Mouse (Mus musculus) embryonic facial prominence, embryonic 11.5 days (tissue): ENCODE results near the gene Taar8c. TPM values are rescaled to one million over a fixed set of nuclear protein-coding genes. Genes with fewer than 3 reads are reported as not detected.

Experiments used
- polyA plus RNA-seq: library from polyadenylated mRNA; unstranded; fragments of >200 nt; fragmentation: Nextera tagmentation; extraction: Ambion mirVana; gene quantifications from 2 replicates; pipeline ENCODE4 v1.2.1, GENCODE M21; 2014

Gene Taar8c
- polyA plus RNA-seq, 1 experiment from 2014 or later: not detected

Other genes starting within 250 kb of the Taar8c start
- gene Vnn1, start 207.2 kb downstream of the Taar8c start, polyA plus RNA-seq: 1.4 and 1.6 TPM in 2 replicates
- gene Taar1, start 181.6 kb downstream of the Taar8c start, polyA plus RNA-seq: not detected in 2 replicates
- gene Taar2, start 163.3 kb downstream of the Taar8c start, polyA plus RNA-seq: not detected in 2 replicates
- gene Taar3, start 152.4 kb downstream of the Taar8c start, polyA plus RNA-seq: not detected in 2 replicates
- gene Taar4, start 141.4 kb downstream of the Taar8c start, polyA plus RNA-seq: not detected in 2 replicates
- gene Taar5, start 131.2 kb downstream of the Taar8c start, polyA plus RNA-seq: not detected in 2 replicates
- gene Taar6, start 116.3 kb downstream of the Taar8c start, polyA plus RNA-seq: not detected in 2 replicates
- not detected in 2 replicates for gene Taar7a, start 108.4 kb downstream of the Taar8c start, polyA plus RNA-seq
- not detected in 2 replicates for gene Taar7b, start 102.0 kb downstream of the Taar8c start, polyA plus RNA-seq
- gene Taar7d, start 74.7 kb downstream of the Taar8c start, polyA plus RNA-seq: 0.20 TPM in 1 of 2 replicates, not detected in the other
- not detected in 2 replicates for gene Taar7e, start 64.3 kb downstream of the Taar8c start, polyA plus RNA-seq
- gene Taar7f, start 52.4 kb downstream of the Taar8c start, polyA plus RNA-seq: not detected in 2 replicates
- not detected in 2 replicates for gene Taar8a, start 25.4 kb downstream of the Taar8c start, polyA plus RNA-seq
- gene Taar8b, start 9.6 kb downstream of the Taar8c start, polyA plus RNA-seq: not detected in 2 replicates
- gene Taar9, start 7.6 kb upstream of the Taar8c start, polyA plus RNA-seq: not detected in 2 replicates
- 76.4 and 79.4 TPM in 2 replicates for gene Stx7, start 47.4 kb upstream of the Taar8c start, polyA plus RNA-seq
- gene Moxd1, start 121.6 kb upstream of the Taar8c start, polyA plus RNA-seq: 16.4 and 17.2 TPM in 2 replicates